Mouse (Mus musculus) forebrain, embryonic 15.5 days (tissue): Measurements from ENCODE around the gene Hrg. TPM values are rescaled to one million over a fixed set of nuclear protein-coding genes. Genes with fewer than 3 reads are reported as not detected.
"Not testable (repeated sequence)": the region's sequence is repeated elsewhere in the genome, so short reads cannot be mapped to it uniquely, and the experiment has no call there.

ENCODE experiments used
- ATAC-seq: fragments of 200-750 bp; cut with Nextera tagmentation; replicated peaks from 2 replicates; pipeline ENCODE4 v1.8.0; 2017; ENCODE audit warnings: mild to moderate bottlenecking, moderate TSS enrichment, moderate library complexity
- H3K27ac ChIP-seq: fragments of 300-500 bp; sonication (generic); replicated peaks from 2 replicates; pipeline ENCODE4 v1.5.1; 2015; ENCODE audit warnings: mild to moderate bottlenecking, inconsistent platforms
- H3K27me3 ChIP-seq: fragments of 300-500 bp; sonication (generic); 2 replicates; pipeline ENCODE4 v1.6.1; 2015; ENCODE audit warnings: inconsistent platforms
- H3K36me3 ChIP-seq: fragments of 300-500 bp; sonication (generic); 2 replicates; pipeline ENCODE4 v1.6.1; 2015; ENCODE audit warnings: mild to moderate bottlenecking, inconsistent platforms
- H3K4me1 ChIP-seq: fragments of 300-500 bp; sonication (generic); 2 replicates; pipeline ENCODE4 v1.6.1; 2015; ENCODE audit warnings: inconsistent platforms
- H3K4me2 ChIP-seq: fragments of 300-500 bp; sonication (generic); replicated peaks from 2 replicates; pipeline ENCODE4 v1.6.1; 2015; ENCODE audit warnings: mild to moderate bottlenecking, inconsistent platforms
- H3K4me3 ChIP-seq: fragments of 300-500 bp; sonication (generic); 2 replicates; pipeline ENCODE4 v1.5.1; 2015; ENCODE audit warnings: mild to moderate bottlenecking, inconsistent platforms
- H3K9ac ChIP-seq: fragments of 300-500 bp; sonication (generic); replicated peaks from 2 replicates; pipeline ENCODE4 v1.6.1; 2015; ENCODE audit warnings: mild to moderate bottlenecking, inconsistent platforms
- H3K9me3 ChIP-seq: fragments of 300-500 bp; sonication (generic); 2 replicates; pipeline ENCODE4 v1.6.1; 2016; ENCODE audit warnings: inconsistent platforms
- WGBS: fragments of 180-500 bp; shearing (Covaris S2); methylation state at CpG from one replicate; pipeline ENCODE4 v1.1.7; 2015; ENCODE audit warnings: mixed read lengths; 5-methylcytosine and 5-hydroxymethylcytosine counted together
- polyA plus RNA-seq: library from polyadenylated mRNA; unstranded; fragments of >200 nt; fragmentation: Nextera tagmentation; extraction: Ambion mirVana; gene quantifications from 2 replicates; pipeline ENCODE4 v1.2.1, GENCODE M21; 2015

The Hrg gene
- polyA plus RNA-seq, 1 experiment from 2014 or later, result not detected

DNA sequence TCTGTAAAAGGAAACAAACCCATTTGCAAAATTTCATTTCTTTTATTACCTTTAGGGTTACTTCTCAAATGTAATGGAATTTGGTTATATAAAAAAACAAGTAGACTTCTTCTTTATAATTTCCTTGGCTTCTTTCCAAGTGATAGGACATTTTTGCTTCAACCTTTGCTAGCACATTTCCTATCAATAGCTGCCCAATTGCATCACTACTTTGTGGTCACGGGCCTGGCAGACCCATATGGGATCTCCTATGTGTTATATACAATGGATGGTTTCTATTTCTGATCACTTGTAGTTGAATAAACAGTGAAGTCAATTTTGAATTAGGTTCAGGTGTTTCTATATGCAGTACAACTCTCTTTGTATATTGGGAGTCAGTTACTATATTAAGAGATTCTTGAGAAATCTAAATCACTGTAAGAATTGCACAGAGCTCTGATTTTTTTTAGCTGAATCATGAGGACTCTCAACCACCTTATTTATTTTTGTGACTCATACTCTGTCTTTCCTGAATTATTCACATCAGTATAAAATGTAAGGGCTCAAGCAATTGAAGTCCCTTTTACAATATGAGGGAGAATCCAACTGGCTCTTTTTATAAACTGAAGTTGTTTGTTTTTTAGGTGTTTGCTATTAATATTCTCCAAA is 16.6 kb downstream of the Hrg start:
- WGBS, result 72% methylated on average over 1 of the region's 1 CpGs
- Histone ChIP-seq H3K4me2 (no peak overlapping the region), H3K36me3 (no peaks in the 10 kb centered on the region), H3K27ac (no peak overlapping the region), H3K9ac (no peak overlapping the region), H3K4me1 (no peaks in the 10 kb centered on the region), H3K27me3 (no peaks in the 10 kb centered on the region), H3K4me3 (no peak overlapping the region), H3K9me3 (no peaks in the 10 kb centered on the region)
- no peak for ATAC-seq

GRCm38 (mm10) chr16:22996951-22997350 is 46.1 kb downstream of the Hrg start:
- ATAC-seq, H3K9me3 ChIP-seq, H3K4me2 ChIP-seq, H3K27me3 ChIP-seq, H3K9ac ChIP-seq, H3K4me3 ChIP-seq, H3K27ac ChIP-seq, H3K4me1 ChIP-seq, H3K36me3 ChIP-seq: not testable (repeated sequence)
- WGBS, result 90% methylated on average over 3 of the region's 3 CpGs

Other genes starting within 250 kb of the Hrg start
- not detected in 2 replicates for gene Crygs, start 139.5 kb upstream of the Hrg start, polyA plus RNA-seq
- 22.5 and 23.1 TPM in 2 replicates for gene Tbccd1, start 93.4 kb upstream of the Hrg start, polyA plus RNA-seq
- gene Dnajb11, start 93.2 kb upstream of the Hrg start, polyA plus RNA-seq, result 84.9 and 85.2 TPM in 2 replicates
- gene Ahsg, start 59.8 kb upstream of the Hrg start, polyA plus RNA-seq, result 1.2 TPM in 1 of 2 replicates, not detected in the other
- not detected in 2 replicates for gene Fetub, start 32.7 kb upstream of the Hrg start, polyA plus RNA-seq
- not detected in 2 replicates for gene Kng2, start 78.4 kb downstream of the Hrg start, polyA plus RNA-seq
- 0.80 TPM in 1 of 2 replicates, not detected in the other for gene Kng1, start 106.8 kb downstream of the Hrg start, polyA plus RNA-seq
- 338 and 359 TPM in 2 replicates for gene Eif4a2, start 156.4 kb downstream of the Hrg start, polyA plus RNA-seq
- gene Rfc4, start 176.7 kb downstream of the Hrg start, polyA plus RNA-seq, result 71.7 and 87.2 TPM in 2 replicates
- not detected in 2 replicates for gene Adipoq, start 195.5 kb downstream of the Hrg start, polyA plus RNA-seq